Mouse (Mus musculus) testis, adult 2 months (tissue): ENCODE measurements around the gene Sorcs2.

Source experiments
- CTCF ChIP-seq: fragments of 200-500 bp; IDR thresholded peaks from 2 replicates; pipeline ENCODE4 v1.5.1; 2012; ENCODE audit warnings: low read depth, mild to moderate bottlenecking, inconsistent platforms, low read length, moderate library complexity; ENCODE audit not compliant: control insufficient read depth, insufficient read depth, insufficient replicate concordance
- POLR2A ChIP-seq: fragments of 200-500 bp; IDR thresholded peaks from 2 replicates; pipeline ENCODE4 v1.6.1; 2012; ENCODE audit warnings: low read depth, mild to moderate bottlenecking, inconsistent platforms, low read length, moderate library complexity; ENCODE audit not compliant: control insufficient read depth

- TF ChIP-seq CTCF (no peak), POLR2A (no peak)
Observed at GRCm38 (mm10) chr5:36191876-36192275, 206.1 kb downstream of the Sorcs2 start.
